Mouse (Mus musculus): ENCODE results near the gene Fibcd1. TPM values are rescaled to one million over a fixed set of nuclear protein-coding genes. Genes with fewer than 3 reads are reported as not detected.

The Fibcd1 gene
- polyA plus RNA-seq, 2 experiments: 0.01 TPM; not detected in 1

DNA sequence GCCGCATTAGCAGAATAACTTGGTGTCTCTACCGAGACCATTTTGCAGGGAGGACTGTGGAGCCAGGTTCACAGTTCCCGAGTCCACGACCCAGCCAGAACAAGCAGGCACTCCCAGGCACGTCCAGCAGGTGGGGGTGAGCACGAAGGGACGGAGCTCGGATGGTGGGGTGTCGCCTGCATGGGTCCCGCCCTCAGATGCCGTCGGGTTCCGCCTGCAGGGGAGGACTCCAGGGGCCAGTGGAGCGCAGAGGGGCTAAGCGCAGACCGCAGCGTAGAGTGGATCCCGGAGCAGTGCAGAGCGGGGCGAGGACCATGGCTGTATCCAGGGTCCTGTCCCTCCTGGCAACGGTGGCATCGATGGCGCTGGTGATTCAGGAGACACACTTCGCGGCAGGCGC lies 41.2 kb upstream of the Fibcd1 start, which contains the start of gene Lamc3:
Lamc3 (plus strand) TSS at position 262 of the 400 bp plus-strand sequence.
- no peak for DNase-seq (ENCODE audit: low read depth in 3 of 3, low spot score in 3 of 3)

DNA sequence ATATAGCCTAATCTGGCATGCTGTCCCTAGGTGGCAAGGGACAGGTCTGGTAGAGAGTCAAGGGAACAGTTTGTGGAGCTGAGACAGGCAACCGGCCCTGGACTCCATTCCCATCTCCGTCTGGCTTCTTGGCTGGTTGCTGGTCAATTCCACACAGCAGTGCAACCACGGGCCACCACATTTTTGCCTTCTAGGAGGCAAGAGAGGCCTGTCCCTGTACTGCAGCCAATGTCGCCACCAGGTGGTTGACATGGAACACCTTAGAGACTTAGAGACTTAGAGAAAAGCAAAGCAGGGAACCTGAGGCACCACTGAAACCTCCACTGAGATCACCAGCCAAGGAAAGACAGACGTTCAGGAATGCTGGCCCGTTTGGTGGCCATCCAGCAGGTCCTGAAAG lies 39.0 kb upstream of the Fibcd1 start:
- Histone ChIP-seq H3K4me2 (ENCODE audit: low read depth) (no peak overlapping the region), H3K9ac (replicated peaks) (no peak overlapping the region), H3K27ac (no peak overlapping the region), H3K4me1 (replicated peaks; ENCODE audit: control insufficient read depth in 2 of 2, insufficient read depth in 2 of 2, low read length in 1 of 2) (no peaks in the 10 kb centered on the region), H3K4me3 (ENCODE audit: insufficient read depth in 1 of 2, low read depth in 2 of 2, low read length in 2 of 2) (no peak overlapping the region), H3K36me3 (replicated peaks; ENCODE audit: control insufficient read depth, insufficient read depth, low read depth) (no peaks in the 10 kb centered on the region), H3K9me3 (ENCODE audit: control insufficient read depth, low read length) (no peaks in the 10 kb centered on the region), H3K27me3 (ENCODE audit: control insufficient read depth, insufficient read depth, low read length) (peaks cover 17% of the 10 kb centered on the region)
- peak; percentile 54 for TF ChIP-seq CTCF (IDR thresholded peaks at IDR 0.05; ENCODE audit: low read depth)
- TF ChIP-seq EP300 (IDR thresholded peaks at IDR 0.05; ENCODE audit: low read depth): no peak
- peak in 1 of 3 experiments; percentile 15 for DNase-seq (ENCODE audit: low read depth in 3 of 3, low spot score in 3 of 3)
- WGBS (ENCODE audit: insufficient replicate concordance): 17% methylated on average over 6 of the region's 6 CpGs
- ATAC-seq (ENCODE audit: insufficient read depth): no peak

More for the DNA sequence above, 41.2 kb upstream of the Fibcd1 start, which contains the start of gene Lamc3:
- Histone ChIP-seq H3K9ac (replicated peaks) (no peak within 1 kb of the TSS), H3K4me2 (ENCODE audit: low read depth) (no peak within 1 kb of the TSS; the same call in 1 of the 2 replicates), H3K36me3 (replicated peaks; ENCODE audit: control insufficient read depth, insufficient read depth, low read depth) (no peaks in the 10 kb centered on the region), H3K27ac (no peak within 1 kb of the TSS), H3K27me3 (ENCODE audit: control insufficient read depth, insufficient read depth, low read length) (peaks cover 13% of the 10 kb centered on the region), H3K4me3 (ENCODE audit: insufficient read depth in 1 of 2, low read depth in 2 of 2, low read length in 2 of 2) (no peak within 1 kb of the TSS), H3K4me1 (replicated peaks; ENCODE audit: control insufficient read depth in 2 of 2, insufficient read depth in 2 of 2, low read length in 1 of 2) (no peaks in the 10 kb centered on the region), H3K9me3 (ENCODE audit: control insufficient read depth, low read length) (no peaks in the 10 kb centered on the region)
- 9% methylated on average over 26 of the region's 26 CpGs for WGBS (ENCODE audit: insufficient replicate concordance)
- no peak for TF ChIP-seq EP300 (IDR thresholded peaks at IDR 0.05; ENCODE audit: low read depth)
- TF ChIP-seq CTCF (IDR thresholded peaks at IDR 0.05; ENCODE audit: low read depth): peak; percentile 74
- no peak for ATAC-seq (ENCODE audit: insufficient read depth)

DNA sequence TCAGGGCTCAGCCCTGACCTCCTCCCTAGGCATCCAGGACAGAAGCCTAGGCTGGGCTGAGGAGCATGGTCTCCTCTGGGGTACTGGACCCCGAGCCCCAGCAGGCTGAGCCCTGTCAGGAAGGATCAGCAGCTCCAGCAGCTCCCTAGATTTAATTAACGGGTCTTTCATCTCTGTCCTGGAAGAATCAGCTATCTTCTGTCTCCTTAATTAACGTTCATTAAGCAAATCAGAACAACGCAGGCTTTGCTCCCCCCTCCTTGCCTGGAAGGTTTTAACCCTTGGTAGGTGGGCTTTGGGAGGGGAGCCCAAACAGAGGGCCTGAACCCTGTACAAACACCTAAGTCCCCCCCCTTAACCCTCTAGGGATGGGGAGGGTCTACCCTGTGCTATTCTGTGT lies 37.3 kb upstream of the Fibcd1 start:
- Histone ChIP-seq H3K27me3 (ENCODE audit: control insufficient read depth, insufficient read depth, low read length) (peaks cover 17% of the 10 kb centered on the region), H3K9ac (replicated peaks) (no peak overlapping the region), H3K4me2 (ENCODE audit: low read depth) (no peak overlapping the region), H3K4me3 (ENCODE audit: insufficient read depth in 1 of 2, low read depth in 2 of 2, low read length in 2 of 2) (no peak overlapping the region), H3K36me3 (replicated peaks; ENCODE audit: control insufficient read depth, insufficient read depth, low read depth) (no peaks in the 10 kb centered on the region), H3K4me1 (replicated peaks; ENCODE audit: control insufficient read depth in 2 of 2, insufficient read depth in 2 of 2, low read length in 1 of 2) (no peaks in the 10 kb centered on the region), H3K9me3 (ENCODE audit: control insufficient read depth, low read length) (no peaks in the 10 kb centered on the region), H3K27ac (no peak overlapping the region)
- ATAC-seq (ENCODE audit: insufficient read depth) (no peak), DNase-seq (ENCODE audit: low read depth in 3 of 3, low spot score in 3 of 3) (no peak)
- TF ChIP-seq EP300 (IDR thresholded peaks at IDR 0.05; ENCODE audit: low read depth) (no peak), CTCF (IDR thresholded peaks at IDR 0.05; ENCODE audit: low read depth) (no peak)
- WGBS (ENCODE audit: insufficient replicate concordance): 39% methylated on average over 4 of the region's 4 CpGs

DNA sequence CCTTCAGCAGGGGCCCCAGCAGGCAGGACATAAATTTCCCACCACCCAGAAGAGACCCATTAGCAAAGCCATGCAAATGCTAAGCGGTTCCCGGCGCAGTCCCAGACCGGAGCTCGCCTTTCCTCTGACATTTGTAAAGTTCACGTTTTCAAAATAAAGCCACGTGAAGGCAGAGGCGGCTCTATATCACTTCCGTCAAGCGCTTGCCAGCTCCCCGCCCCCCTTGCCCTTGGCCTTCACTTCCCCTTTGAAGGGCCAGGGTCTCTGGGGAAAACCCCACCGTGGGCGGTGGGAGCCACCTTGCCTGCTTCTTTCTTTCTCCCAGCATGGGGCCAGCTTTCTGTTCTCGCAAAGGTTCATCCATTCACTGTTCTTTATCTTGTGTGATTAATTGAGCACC lies 35.1 kb upstream of the Fibcd1 start:
- Histone ChIP-seq H3K9ac (replicated peaks) (no peak overlapping the region), H3K27ac (no peak overlapping the region), H3K36me3 (replicated peaks; ENCODE audit: control insufficient read depth, insufficient read depth, low read depth) (no peaks in the 10 kb centered on the region), H3K4me2 (ENCODE audit: low read depth) (no peak overlapping the region), H3K4me1 (replicated peaks; ENCODE audit: control insufficient read depth in 2 of 2, insufficient read depth in 2 of 2, low read length in 1 of 2) (no peaks in the 10 kb centered on the region), H3K9me3 (ENCODE audit: control insufficient read depth, low read length) (no peaks in the 10 kb centered on the region), H3K4me3 (ENCODE audit: insufficient read depth in 1 of 2, low read depth in 2 of 2, low read length in 2 of 2) (no peak overlapping the region), H3K27me3 (ENCODE audit: control insufficient read depth, insufficient read depth, low read length) (peaks cover 8% of the 10 kb centered on the region; the same call in 1 of the 2 replicates)
- 5% methylated on average over 14 of the region's 14 CpGs for WGBS (ENCODE audit: insufficient replicate concordance)
- DNase-seq (ENCODE audit: low read depth in 3 of 3, low spot score in 3 of 3) (no peak), ATAC-seq (ENCODE audit: insufficient read depth) (no peak)
- TF ChIP-seq CTCF (IDR thresholded peaks at IDR 0.05; ENCODE audit: low read depth) (no peak), EP300 (IDR thresholded peaks at IDR 0.05; ENCODE audit: low read depth) (no peak)

DNA sequence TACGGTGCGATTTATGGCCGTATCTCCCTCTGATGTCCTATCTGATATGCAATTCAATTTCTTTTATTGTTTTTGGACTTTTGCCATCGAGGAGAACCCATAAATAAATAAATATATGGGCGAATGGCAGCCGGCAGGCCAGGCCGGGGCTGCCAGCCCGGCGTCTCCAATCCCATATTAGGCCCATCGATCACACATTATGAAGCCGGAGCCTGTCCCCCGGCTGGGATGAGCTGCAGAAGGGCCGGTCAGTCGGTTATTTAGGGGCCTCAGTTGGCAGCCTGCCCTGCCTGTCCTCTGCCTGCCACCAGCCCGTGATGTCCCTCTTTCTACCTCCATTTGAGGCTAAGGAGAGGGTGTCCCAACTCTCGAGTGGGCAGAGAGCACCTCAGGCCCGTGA lies 32.8 kb upstream of the Fibcd1 start:
- no peaks in the 10 kb centered on the region for H3K4me1 ChIP-seq (replicated peaks; ENCODE audit: control insufficient read depth in 2 of 2, insufficient read depth in 2 of 2, low read length in 1 of 2)
- peaks cover 8% of the 10 kb centered on the region; the same call in 1 of the 2 replicates for H3K27me3 ChIP-seq (ENCODE audit: control insufficient read depth, insufficient read depth, low read length)
- TF ChIP-seq EP300 (IDR thresholded peaks at IDR 0.05; ENCODE audit: low read depth) (no peak), CTCF (IDR thresholded peaks at IDR 0.05; ENCODE audit: low read depth) (no peak)
- H3K9ac ChIP-seq (replicated peaks): no peak overlapping the region
- 73% methylated on average over 17 of the region's 17 CpGs for WGBS (ENCODE audit: insufficient replicate concordance)
- H3K4me2 ChIP-seq (ENCODE audit: low read depth): no peak overlapping the region
- no peaks in the 10 kb centered on the region for H3K9me3 ChIP-seq (ENCODE audit: control insufficient read depth, low read length)
- no peaks in the 10 kb centered on the region for H3K36me3 ChIP-seq (replicated peaks; ENCODE audit: control insufficient read depth, insufficient read depth, low read depth)
- H3K4me3 ChIP-seq (ENCODE audit: insufficient read depth in 1 of 2, low read depth in 2 of 2, low read length in 2 of 2): no peak overlapping the region
- H3K27ac ChIP-seq: no peak overlapping the region
- no peak for DNase-seq (ENCODE audit: low read depth in 3 of 3, low spot score in 3 of 3)
- no peak for ATAC-seq (ENCODE audit: insufficient read depth)

Measured in liver, embryonic 14.5 days (tissue).